Mouse (Mus musculus) limb, embryonic 14.5 days (tissue): ENCODE measurements around the gene Pfkp. TPM values are rescaled to one million over a fixed set of nuclear protein-coding genes. Genes with fewer than 3 reads are reported as not detected.

ENCODE experiments used
- ATAC-seq: fragments of 200-750 bp; cut with Nextera tagmentation; 2 replicates; pipeline ENCODE4 v1.8.0; 2017; ENCODE audit warnings: low read depth, moderate number of reproducible peaks, moderate TSS enrichment; ENCODE audit not compliant: low FRiP score
- DNase-seq: peaks from one replicate; pipeline ENCODE4 v3.0.0-alpha.2; 2015; ENCODE audit warnings: low spot score
- H3K27ac ChIP-seq: fragments of 300-500 bp; sonication (generic); replicated peaks from 2 replicates; pipeline ENCODE4 v1.5.1; 2014; ENCODE audit warnings: low read depth, mild to moderate bottlenecking, low read length, moderate library complexity, mixed read lengths
- H3K27me3 ChIP-seq: fragments of 300-500 bp; sonication (generic); 2 replicates; pipeline ENCODE4 v1.6.1; 2014; ENCODE audit warnings: low read length, mixed read lengths; ENCODE audit not compliant: control insufficient read depth, insufficient read depth
- H3K36me3 ChIP-seq: fragments of 300-500 bp; sonication (generic); 2 replicates; pipeline ENCODE4 v1.6.1; 2014; ENCODE audit warnings: mild to moderate bottlenecking, low read length, moderate library complexity, mixed read lengths; ENCODE audit not compliant: control insufficient read depth, insufficient read depth
- H3K4me1 ChIP-seq: fragments of 300-500 bp; sonication (generic); 2 replicates; pipeline ENCODE4 v1.6.1; 2014; ENCODE audit warnings: antibody characterized with exemption, low read length, mixed read lengths; ENCODE audit not compliant: control insufficient read depth, insufficient read depth
- H3K4me2 ChIP-seq: fragments of 300-500 bp; sonication (generic); replicated peaks from 2 replicates; pipeline ENCODE4 v1.6.1; 2014; ENCODE audit warnings: low read depth, mild to moderate bottlenecking, low read length, moderate library complexity; ENCODE audit not compliant: severe bottlenecking
- H3K4me3 ChIP-seq: fragments of 300-500 bp; sonication (generic); replicated peaks from 2 replicates; pipeline ENCODE4 v1.5.1; 2014; ENCODE audit warnings: low read length
- H3K9ac ChIP-seq: fragments of 300-500 bp; sonication (generic); 2 replicates; pipeline ENCODE4 v1.6.1; 2014; ENCODE audit warnings: mild to moderate bottlenecking, low read depth, low read length, moderate library complexity; ENCODE audit not compliant: severe bottlenecking
- H3K9me3 ChIP-seq: fragments of 300-500 bp; sonication (generic); 2 replicates; pipeline ENCODE4 v1.6.1; 2016; ENCODE audit warnings: low read length; ENCODE audit not compliant: control insufficient read depth
- POLR2A ChIP-seq: fragments of 200-500 bp; IDR thresholded peaks from 2 replicates; pipeline ENCODE4 v1.8.0; 2012; ENCODE audit warnings: inconsistent platforms, mild to moderate bottlenecking, moderate library complexity, borderline replicate concordance; ENCODE audit not compliant: insufficient read depth, insufficient read length; ENCODE audit errors: extremely low read depth
- WGBS: fragments of 180-500 bp; shearing (Covaris S2); extraction: QIAGEN DNeasy Blood & Tissue Kit; methylation state at CpG from one replicate; pipeline ENCODE4 v1.1.7; 2014; 5-methylcytosine and 5-hydroxymethylcytosine counted together
- polyA plus RNA-seq, 2 experiments: library from polyadenylated mRNA; depleted of rRNA in 1 of 2; stranded (reverse) in 1 of 2; unstranded in 1 of 2; fragments of >200 nt; fragmentation: Nextera tagmentation in 1 of 2; extraction: Ambion mirVana in 1 of 2; gene quantifications; 2 replicates each; pipeline versions ENCODE4 v1.2.1 to v1.2.3; 2012 to 2014

Pfkp gene
- polyA plus RNA-seq, 2 experiments: 12.2 TPM

- no peaks in the 10 kb centered on the region for H3K27me3 ChIP-seq
- no peaks in the 10 kb centered on the region for H3K4me1 ChIP-seq
- ATAC-seq: no peak
- H3K27ac ChIP-seq: no peak overlapping the region
- H3K36me3 ChIP-seq: no peaks in the 10 kb centered on the region
- DNase-seq: no peak
- no peaks in the 10 kb centered on the region for H3K9me3 ChIP-seq
- H3K4me2 ChIP-seq: no peak overlapping the region
- no peak overlapping the region for H3K4me3 ChIP-seq
- TF ChIP-seq POLR2A: no peak
- H3K9ac ChIP-seq: no peak overlapping the region
- 89% methylated on average over 5 of the region's 5 CpGs for WGBS
Measured at GRCm38 (mm10) chr13:6613690-6614445, 34.7 kb downstream of the Pfkp start.

GRCm38 (mm10) chr13:6602786-6603409 is 45.7 kb downstream of the Pfkp start:
- no peaks in the 10 kb centered on the region for H3K4me1 ChIP-seq
- no peak overlapping the region for H3K4me3 ChIP-seq
- no peak overlapping the region for H3K9ac ChIP-seq
- WGBS: 75% methylated on average over 10 of the region's 10 CpGs
- H3K9me3 ChIP-seq: no peaks in the 10 kb centered on the region
- H3K4me2 ChIP-seq: no peak overlapping the region
- no peaks in the 10 kb centered on the region for H3K27me3 ChIP-seq
- no peaks in the 10 kb centered on the region for H3K36me3 ChIP-seq
- DNase-seq: no peak
- TF ChIP-seq POLR2A: no peak
- no peak for ATAC-seq
- H3K27ac ChIP-seq: no peak overlapping the region

DNA sequence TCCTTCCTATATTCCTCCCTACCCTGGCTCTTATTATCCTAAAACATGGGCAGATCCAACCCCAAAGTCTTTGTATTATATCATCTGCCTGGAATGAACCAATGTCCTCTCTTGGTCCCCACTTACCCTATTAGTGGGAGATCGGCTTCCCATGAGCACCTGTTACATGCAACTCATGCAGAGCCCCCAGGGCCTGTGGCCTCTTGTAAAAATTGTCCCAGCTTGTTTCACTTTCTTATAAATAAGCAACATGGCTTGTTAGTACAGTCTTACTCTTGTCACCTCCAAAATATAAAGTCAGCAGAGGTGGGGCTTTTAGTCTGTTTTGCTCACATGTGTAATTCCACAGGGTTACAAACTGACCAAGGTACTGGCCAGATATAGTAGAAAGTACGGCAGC is 46.9 kb downstream of the Pfkp start:
- no peak for TF ChIP-seq POLR2A
- Histone ChIP-seq H3K27me3 (no peaks in the 10 kb centered on the region), H3K27ac (no peak overlapping the region), H3K9ac (no peak overlapping the region), H3K36me3 (no peaks in the 10 kb centered on the region), H3K4me3 (no peak overlapping the region), H3K4me2 (no peak overlapping the region), H3K9me3 (no peaks in the 10 kb centered on the region), H3K4me1 (no peaks in the 10 kb centered on the region)
- 54% methylated on average over 2 of the region's 2 CpGs for WGBS
- no peak for ATAC-seq
- no peak for DNase-seq

GRCm38 (mm10) chr13:6600626-6601025 is 48.0 kb downstream of the Pfkp start:
- no peaks in the 10 kb centered on the region for H3K9me3 ChIP-seq
- 78% methylated on average over 8 of the region's 8 CpGs for whole genome bisulfite sequencing
- no peak for TF ChIP-seq POLR2A

DNA sequence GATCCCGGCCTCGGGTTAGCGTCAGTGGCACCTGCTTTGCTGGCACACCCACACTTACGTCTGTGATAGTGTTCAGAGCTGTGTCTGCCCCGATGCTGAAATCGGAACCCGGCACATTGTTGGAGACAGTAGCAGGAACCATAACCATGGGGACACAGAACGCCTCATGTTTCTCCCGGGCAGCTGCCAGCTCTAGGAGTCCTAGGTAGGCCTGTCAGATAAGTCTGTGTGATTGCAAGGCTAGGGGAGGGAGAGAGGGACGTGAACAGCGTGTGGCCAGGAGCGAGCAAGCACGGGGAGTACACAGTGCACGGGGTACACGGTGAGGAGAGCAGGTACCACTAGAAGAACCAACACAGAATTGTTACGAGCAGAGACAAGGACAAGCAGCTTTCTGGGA is 50.8 kb downstream of the Pfkp start:
- Histone ChIP-seq H3K9me3 (no peaks in the 10 kb centered on the region), H3K27ac (no peak overlapping the region), H3K9ac (no peak overlapping the region), H3K4me2 (no peak overlapping the region), H3K27me3 (no peaks in the 10 kb centered on the region), H3K4me1 (no peaks in the 10 kb centered on the region), H3K36me3 (no peaks in the 10 kb centered on the region), H3K4me3 (no peak overlapping the region)
- 87% methylated on average over 16 of the region's 16 CpGs for WGBS
- DNase-seq (no peak), ATAC-seq (no peak)
- TF ChIP-seq POLR2A: no peak

More at GRCm38 (mm10) chr13:6600626-6601025, 48.0 kb downstream of the Pfkp start:
- Histone ChIP-seq H3K4me1 (no peaks in the 10 kb centered on the region), H3K27ac (no peak overlapping the region), H3K9ac (no peak overlapping the region), H3K36me3 (no peaks in the 10 kb centered on the region), H3K27me3 (no peaks in the 10 kb centered on the region), H3K4me3 (no peak overlapping the region), H3K4me2 (no peak overlapping the region)
- ATAC-seq: no peak
- no peak for DNase-seq

GRCm38 (mm10) chr13:6595403-6595802 is 53.2 kb downstream of the Pfkp start:
- no peak for DNase-seq
- ATAC-seq: no peak
- no peaks in the 10 kb centered on the region for H3K27me3 ChIP-seq
- H3K27ac ChIP-seq: no peak overlapping the region
- no peaks in the 10 kb centered on the region for H3K4me1 ChIP-seq
- H3K4me3 ChIP-seq: no peak overlapping the region
- H3K9me3 ChIP-seq: no peaks in the 10 kb centered on the region
- H3K4me2 ChIP-seq: no peak overlapping the region
- TF ChIP-seq POLR2A: no peak
- no peaks in the 10 kb centered on the region for H3K36me3 ChIP-seq
- 91% methylated on average over 4 of the region's 4 CpGs for WGBS
- no peak overlapping the region for H3K9ac ChIP-seq
